ENCODE assay signal across 29 mouse cellular contexts in the genomic region with DNA sequence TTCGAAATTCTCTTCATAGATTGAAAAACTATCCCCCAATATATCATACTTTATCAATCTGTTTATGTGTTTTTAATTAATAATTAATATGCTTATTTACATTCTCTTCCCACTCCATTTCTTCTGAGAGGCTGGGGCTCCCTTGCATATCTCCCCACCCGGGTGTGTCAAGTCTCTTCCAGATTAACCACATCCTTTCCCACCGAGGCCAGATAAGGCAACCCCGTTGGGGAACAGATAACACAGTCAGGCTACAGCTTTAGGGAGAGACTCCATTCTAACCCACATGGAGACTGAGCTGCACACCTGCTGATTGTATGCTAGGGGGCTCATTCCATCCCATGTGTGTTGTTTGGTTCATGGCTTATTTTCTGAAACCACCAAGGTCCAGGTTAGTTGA. TPM values are rescaled to one million over a fixed set of nuclear protein-coding genes. Genes with fewer than 3 reads are reported as not detected.
"Had no signal": no experiment of that assay in that cellular context is flagged by ENCODE, and none has a peak within 500 bp of the region (broad histone marks: within the 10 kb centered on the region; RNA-seq: fewer than 3 reads in every experiment).

No protein-coding gene starts in this region.

- H3K9ac ChIP-seq: heart, embryonic 13.5 days; heart, embryonic 15.5 days; hindbrain, embryonic 13.5 days; hindbrain, embryonic 15.5 days; kidney, embryonic 15.5 days; limb, embryonic 13.5 days; limb, embryonic 15.5 days; liver, embryonic 14.5 days had no signal

- H3K27me3 ChIP-seq: heart, embryonic 13.5 days; heart, embryonic 15.5 days; hindbrain, embryonic 13.5 days; hindbrain, embryonic 15.5 days; kidney, embryonic 15.5 days; limb, embryonic 13.5 days; limb, embryonic 15.5 days had no signal

- H3K36me3 ChIP-seq: heart, embryonic 13.5 days; heart, embryonic 15.5 days; hindbrain, embryonic 13.5 days; hindbrain, embryonic 15.5 days; kidney, embryonic 15.5 days; limb, embryonic 13.5 days; limb, embryonic 15.5 days had no signal

- DNase-seq: gastrocnemius, postnatal 14 days; gastrocnemius, postnatal 36 days; heart, adult 11 months; heart, adult 2 months; heart, postnatal 14 days; heart, postnatal 36 days; kidney, adult 11 months; kidney, adult 2 months; kidney, adult 9 months; kidney, postnatal 14 days; kidney, postnatal 36 days; layer of hippocampus, adult 9-11 months; layer of hippocampus, postnatal 36 days; left cerebral cortex, postnatal 4 days had no signal

- ATAC-seq: hindbrain, postnatal 0 days; intestine, embryonic 16.5 days had no signal

- H3K9me3 ChIP-seq: heart, embryonic 13.5 days; heart, embryonic 15.5 days; hindbrain, embryonic 13.5 days; hindbrain, embryonic 15.5 days; kidney, embryonic 15.5 days; limb, embryonic 13.5 days; limb, embryonic 15.5 days had no signal

- H3K27ac ChIP-seq: heart, adult 2 months; heart, embryonic 13.5 days; heart, embryonic 15.5 days; hindbrain, embryonic 13.5 days; hindbrain, embryonic 15.5 days; hindbrain, postnatal 0 days; kidney, embryonic 15.5 days; kidney, postnatal 0 days; limb, embryonic 13.5 days; limb, embryonic 15.5 days; liver, embryonic 14.5 days had no signal

- H3K4me1 ChIP-seq: heart, embryonic 13.5 days; heart, embryonic 15.5 days; hindbrain, embryonic 13.5 days; hindbrain, embryonic 15.5 days; kidney, embryonic 15.5 days; limb, embryonic 13.5 days; limb, embryonic 15.5 days had no signal

- H3K4me2 ChIP-seq: heart, embryonic 11.5 days; heart, embryonic 13.5 days; heart, embryonic 15.5 days; hindbrain, embryonic 13.5 days; hindbrain, embryonic 15.5 days; kidney, embryonic 15.5 days; limb, embryonic 13.5 days; limb, embryonic 15.5 days had no signal

- H3K4me3 ChIP-seq: heart, adult 2 months; heart, embryonic 13.5 days; heart, embryonic 15.5 days; hindbrain, embryonic 13.5 days; hindbrain, embryonic 15.5 days; kidney, embryonic 15.5 days; limb, embryonic 13.5 days; limb, embryonic 15.5 days had no signal

RNA-seq across cellular contexts. Expression of gene Tex16, which starts 49.9 kb away (rescaled TPM):
- polyA plus RNA-seq: gonadal fat pad, adult 2 months; heart, adult 2 months; heart, postnatal 0 days; kidney, adult 2 months; large intestine, adult 2 months had no signal
